Mouse (Mus musculus): ENCODE results near the gene Rusc2.

Gene Rusc2

DNA sequence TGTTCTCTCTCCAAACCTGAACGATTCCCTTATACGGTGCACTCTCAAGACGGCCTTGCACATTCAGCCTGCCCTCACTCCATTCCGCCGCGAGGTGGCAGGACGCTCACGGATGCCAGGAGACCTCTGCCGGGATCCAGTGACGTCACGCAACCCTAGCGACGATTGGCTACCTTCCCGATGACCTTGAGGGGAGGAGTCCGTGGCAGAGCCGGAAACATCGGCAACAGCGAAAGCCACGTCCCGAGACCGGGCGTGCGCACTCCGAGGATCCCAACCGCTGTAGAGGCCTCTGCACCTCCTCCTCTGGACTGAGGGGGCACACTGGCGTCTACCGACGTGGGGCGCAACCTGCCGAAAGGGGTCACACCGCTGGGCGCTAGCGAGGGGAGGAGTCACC, 60.3 kb downstream of the Rusc2 start:
- peak; percentile 99 for DNase-seq (ENCODE audit: low spot score in 2 of 2)

DNA sequence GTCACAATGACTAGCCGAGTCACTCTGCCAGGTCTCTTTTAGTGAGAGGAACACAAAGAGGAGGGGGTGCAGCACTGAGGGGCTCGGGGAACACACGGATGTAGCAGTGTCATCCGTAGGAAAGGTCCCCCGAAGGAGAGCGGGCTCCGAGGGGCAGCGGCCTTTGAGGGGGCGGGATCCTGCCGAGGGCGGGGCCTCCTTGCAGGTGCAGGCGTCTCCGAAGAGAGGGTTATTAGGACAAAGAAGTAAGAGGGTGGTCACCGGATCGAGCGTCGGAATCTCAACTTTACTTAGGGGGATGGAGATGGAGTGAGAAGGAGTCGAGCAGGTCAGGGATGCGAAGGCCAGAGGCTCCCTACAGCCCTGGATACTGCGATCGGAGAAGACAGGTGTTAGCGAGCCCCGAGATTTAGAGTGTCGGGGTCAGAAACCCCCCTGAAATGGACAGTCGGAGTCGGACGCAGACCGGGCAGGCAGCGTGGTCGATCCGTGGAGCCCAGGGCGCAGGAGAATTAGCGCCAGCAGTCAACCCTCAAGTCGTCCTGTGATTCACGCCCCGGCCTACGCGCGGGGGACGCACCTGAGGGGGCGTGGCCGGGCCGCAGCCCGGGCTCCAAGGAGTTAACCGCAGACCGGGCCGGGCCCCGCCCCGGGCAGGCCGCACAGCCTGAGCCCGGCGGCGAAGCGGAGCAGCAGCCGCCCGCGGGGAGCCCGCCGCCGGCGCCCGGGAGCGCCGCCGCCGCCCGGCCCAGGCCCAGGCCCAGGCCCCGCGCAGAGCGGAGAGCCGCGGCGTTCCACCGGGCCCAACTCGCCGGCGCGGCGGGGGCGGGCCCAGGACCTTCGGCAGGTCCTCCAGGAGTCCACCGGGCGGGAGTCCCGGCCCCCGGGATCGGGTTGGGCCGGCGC, 60.9 kb downstream of the Rusc2 start:
- DNase-seq (ENCODE audit: low spot score in 2 of 2), result peak; percentile 63 to 64

DNA sequence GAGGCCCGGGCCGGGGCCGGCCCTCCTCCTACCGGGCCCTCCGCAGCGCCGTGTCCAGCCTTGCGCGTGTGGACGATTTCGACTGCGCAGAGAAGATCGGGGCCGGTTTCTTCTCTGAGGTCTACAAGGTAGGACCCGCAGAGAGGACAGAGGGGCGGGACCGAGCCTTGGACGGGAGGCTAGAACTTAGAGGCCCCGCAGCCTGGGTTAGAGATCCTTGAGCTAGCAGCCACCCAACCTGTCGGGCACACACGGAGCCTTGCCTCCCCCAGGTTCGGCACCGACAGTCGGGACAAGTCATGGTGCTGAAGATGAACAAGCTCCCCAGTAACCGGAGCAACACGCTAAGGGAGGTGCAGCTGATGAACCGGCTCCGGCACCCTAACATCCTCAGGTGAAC, 61.7 kb downstream of the Rusc2 start:
- DNase-seq (ENCODE audit: low spot score in 2 of 2), result no peak

DNA sequence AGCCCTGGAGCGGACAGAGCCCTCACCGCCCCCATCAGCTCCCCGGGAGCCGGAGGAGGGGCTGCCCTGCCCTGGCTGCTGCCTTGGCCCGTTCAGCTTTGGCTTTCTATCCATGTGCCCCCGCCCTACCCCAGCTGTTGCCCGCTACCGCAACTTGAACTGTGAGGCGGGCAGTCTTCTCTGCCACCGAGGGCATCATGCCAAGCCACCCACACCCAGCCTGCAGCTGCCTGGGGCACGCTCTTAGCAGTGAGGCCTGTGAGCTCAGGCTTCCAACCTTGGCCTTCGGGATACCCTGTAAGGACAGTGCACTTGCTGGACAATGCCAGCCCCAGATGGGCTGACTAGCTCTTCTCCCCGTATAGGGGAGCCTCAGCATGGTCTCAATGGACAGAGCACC, 65.5 kb downstream of the Rusc2 start:
- no peak for DNase-seq (ENCODE audit: low spot score in 2 of 2)

DNA sequence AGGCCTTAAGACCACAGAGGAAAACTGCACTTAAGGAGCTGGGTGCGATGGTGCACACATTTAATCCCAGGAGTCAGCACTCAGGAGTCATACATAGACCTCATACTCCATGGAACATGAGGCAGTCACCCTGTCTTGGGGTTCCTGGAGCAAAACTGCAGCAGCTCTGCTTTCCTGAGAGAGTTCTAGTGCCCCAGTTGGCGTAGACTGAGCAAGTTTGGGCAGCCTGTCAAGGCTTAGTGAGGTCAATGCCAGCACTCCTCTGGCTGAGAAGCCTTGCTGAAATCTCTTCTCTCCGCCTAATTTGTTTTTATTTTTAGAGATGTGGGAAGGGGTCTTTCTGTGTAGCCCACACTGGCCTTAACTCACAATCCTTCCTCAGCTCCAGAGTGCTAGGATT, 66.8 kb downstream of the Rusc2 start:
- DNase-seq (ENCODE audit: low spot score in 2 of 2), result no peak

DNA sequence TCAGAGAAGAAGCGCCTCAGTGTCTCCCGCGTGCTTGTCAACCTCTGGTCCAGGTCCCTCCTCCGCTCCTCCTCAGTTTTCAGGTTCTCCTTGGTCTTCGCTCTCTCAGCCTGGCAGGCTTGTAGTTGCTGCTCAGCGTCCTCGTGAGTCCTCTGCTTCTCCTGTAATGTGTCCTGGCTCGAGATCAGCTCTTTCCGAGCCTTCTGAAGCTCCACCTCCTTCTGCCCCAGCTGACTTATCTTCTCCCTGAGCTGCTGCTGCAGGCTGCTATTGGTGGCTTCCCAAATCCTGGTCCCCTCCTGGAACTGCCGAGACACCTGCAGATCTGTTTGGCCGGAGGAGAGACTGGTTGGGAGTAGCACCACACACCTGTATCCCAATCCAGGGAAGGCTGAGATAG, 70.5 kb downstream of the Rusc2 start:
- no peak for DNase-seq (ENCODE audit: low spot score in 2 of 2)

DNA sequence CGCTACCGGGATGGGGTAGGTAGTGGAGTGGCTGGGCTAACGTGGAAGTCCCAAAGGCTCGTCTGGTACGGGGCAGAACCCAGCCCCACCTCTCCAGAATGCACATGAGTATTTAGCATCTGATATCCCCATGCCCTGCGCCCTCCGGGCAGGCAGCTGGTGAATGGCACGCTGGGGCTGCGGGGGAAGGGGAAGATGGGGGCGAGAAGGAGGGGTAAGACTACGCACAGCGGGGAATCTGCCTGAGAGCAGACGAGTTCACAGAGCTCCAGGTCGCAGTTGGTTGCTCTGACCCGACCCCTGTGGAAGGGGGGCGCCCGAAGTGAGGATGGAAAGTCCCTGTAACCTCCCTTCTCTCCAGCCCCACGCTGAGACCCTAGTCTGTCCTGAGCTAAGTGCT, 71.6 kb downstream of the Rusc2 start:
- no peak for DNase-seq (ENCODE audit: low spot score in 2 of 2)

DNA sequence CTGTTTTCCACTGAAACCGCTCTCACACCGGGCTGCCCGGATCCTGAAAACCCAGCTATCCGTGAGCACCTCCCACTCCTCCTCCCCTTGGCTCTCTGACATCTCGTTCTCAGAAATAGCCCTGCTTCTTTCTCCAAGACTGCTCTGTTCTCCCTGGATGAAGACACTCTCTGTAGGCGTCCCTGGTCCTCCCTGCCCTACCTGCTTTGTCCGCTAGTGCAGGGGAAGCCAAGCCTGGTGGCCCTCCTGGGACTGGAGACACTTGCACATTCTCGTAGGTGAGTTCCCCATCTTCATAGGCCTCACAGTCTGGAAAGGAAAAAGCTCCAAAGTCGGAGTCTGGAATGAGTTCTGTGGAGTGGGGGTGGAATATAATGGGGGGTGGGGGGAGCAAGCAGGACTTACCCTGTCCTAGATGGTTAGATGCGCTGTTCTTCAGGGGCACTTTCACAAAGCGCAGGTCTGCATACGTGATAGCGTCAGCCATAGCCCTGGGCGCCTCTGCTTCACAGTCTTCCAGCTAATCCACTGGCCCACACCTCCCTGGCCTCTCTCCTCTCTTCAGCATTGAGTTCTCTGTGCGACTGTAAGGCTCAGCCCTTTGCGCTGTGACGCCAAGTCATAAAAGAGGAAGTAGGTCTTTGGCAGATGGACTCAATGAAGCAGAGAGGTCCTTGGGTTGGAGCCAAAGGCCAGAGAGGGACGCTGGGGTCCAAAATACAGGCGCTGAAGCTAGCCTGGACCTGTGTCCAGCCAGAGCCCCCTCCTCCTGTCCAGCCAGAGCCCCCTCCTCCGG, 72.5 kb downstream of the Rusc2 start, which contains the start of gene Cd72:
Gene Cd72 (minus strand): TSS at position 588 of the 796 bp plus-strand sequence.
- peak in 1 of 2 experiments; percentile 35 for DNase-seq (ENCODE audit: low spot score in 2 of 2)

DNA sequence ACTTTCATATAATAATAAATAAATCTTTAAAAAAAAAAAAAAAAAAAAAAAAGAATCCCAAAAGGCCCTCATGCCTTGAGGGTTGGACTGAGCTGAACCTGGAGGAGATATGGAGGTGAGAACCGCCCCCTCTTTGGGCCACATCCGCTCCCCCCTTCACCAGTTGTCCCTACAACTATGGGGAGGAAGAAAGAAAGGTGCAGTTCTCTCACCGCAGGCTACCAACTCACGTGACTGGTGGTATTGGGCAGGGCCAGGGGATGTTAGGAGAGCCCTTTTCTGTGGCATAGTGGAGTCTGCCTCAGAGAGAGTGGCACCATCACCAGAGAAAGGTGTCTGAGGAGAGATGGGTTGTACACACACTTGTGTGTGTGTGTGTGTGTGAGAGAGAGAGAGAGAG, 74.7 kb downstream of the Rusc2 start:
- no peak for DNase-seq (ENCODE audit: low spot score in 2 of 2)

DNA sequence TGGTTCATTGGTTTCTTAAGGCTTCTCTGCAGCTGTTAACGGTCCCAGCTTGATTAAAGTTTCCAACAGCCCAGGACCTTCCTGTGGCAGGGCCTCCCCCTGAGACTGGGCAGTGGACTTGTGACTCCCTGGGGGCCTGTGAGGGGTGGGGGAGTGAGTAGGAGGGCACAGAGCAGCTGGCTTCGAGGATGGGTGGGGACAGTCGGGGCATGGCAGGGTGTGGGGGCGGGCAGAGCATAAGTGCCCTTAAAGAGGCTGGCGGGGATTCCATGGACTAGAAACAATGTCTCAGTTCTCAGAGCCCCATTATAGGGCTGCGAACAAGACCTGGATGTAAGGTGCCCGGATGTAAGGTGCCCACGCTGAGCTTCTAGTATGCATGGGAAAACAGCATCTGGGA, 75.3 kb downstream of the Rusc2 start:
- no peak for DNase-seq (ENCODE audit: low spot score in 2 of 2)

DNA sequence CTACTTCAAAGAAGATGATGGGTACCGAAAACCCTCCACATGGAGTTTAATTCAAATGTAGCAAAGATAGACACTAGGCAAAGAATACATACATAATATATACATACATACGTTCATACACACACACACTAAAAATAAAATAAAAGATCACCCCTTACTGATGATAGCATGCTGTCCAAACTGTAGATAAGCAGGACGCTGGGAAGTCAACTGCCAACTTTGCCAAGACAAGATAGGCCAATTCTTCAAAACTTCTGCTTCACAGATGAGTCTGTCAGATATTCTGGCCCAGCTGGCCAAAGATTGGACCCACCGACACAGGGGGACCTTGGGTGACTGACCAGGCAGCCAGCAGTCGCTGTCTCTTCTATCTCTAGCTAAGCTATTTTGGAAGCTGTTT, 81.3 kb downstream of the Rusc2 start:
- DNase-seq (ENCODE audit: low spot score in 2 of 2), result no peak

DNA sequence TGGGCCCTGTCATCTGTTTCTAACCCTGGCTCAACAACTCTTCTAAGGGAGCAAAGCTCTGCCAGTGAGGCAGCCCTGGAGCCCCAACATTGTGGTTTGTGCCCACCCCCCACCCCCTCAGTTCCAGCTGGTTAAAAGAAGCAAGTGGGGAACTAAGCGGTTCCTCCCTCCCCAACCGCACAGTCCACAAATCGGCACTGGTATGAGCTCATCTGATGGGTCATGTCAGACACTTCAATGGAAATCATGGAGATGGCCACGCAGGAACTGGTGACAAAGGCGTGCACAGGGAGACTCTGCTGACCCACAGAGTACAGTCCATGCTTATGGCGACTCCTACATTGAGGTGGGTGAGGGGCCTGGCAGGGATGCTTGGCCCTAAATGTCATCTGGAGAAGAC, 84.2 kb downstream of the Rusc2 start:
- no peak for DNase-seq (ENCODE audit: low spot score in 2 of 2)

DNA sequence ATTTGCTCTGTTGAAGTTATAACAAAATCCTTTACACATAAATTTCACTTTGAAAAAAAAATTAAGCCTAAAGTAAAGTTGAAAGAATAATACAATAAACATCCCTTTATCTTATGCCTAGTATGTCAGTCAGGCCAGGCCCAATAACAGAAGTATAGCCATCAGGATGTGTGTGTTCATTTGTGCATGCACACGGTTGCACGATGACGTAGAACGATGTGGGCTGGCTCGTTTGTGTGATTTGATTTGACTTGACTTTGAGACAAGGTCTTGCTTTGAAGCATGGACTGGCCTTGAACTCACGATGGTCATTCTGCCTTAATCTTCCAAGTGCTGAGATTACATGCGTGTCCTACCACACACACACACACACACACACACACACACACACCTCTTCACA, 85.1 kb downstream of the Rusc2 start:
- DNase-seq (ENCODE audit: low spot score in 2 of 2), result no peak

DNA sequence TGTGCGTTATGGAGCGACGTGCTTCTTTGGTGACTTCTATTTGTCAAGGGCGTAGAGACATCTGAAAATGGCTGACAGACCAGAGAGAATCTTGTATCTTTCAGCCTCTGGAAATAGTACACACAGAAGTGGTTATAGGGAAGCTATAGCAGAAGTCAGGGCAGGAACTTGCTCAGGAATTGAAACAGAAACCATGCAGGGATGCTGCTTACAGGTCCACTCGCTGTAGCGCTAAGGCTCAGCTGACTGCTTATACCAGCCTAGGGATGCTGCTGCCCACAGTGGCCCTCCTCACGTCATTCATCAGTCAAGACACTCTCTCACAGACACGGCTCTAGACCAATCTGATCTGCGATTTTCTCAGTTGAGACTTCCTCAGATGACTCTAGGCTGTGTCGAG, 88.5 kb downstream of the Rusc2 start:
- DNase-seq (ENCODE audit: low spot score in 2 of 2), result no peak

DNA sequence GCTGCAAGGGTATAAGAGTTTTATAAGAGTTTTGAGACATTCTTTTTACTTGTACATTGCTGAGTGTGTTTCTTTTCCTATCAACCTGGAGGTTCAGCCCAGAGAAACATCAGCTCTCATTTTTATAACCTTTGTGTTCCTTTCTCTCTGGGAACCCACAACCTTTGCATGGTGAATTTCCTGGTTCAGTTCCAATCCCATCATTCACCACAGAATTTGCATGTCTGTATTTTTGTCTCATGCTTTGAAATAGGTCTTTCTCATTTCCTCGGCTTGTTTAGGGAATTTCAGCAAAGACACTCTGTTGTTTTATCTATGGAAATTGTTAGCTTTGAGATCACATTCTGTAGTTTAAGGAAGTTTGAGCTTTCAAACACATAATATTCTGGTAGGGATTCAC, 91.9 kb downstream of the Rusc2 start:
- no peak for DNase-seq (ENCODE audit: low spot score in 2 of 2)

DNA sequence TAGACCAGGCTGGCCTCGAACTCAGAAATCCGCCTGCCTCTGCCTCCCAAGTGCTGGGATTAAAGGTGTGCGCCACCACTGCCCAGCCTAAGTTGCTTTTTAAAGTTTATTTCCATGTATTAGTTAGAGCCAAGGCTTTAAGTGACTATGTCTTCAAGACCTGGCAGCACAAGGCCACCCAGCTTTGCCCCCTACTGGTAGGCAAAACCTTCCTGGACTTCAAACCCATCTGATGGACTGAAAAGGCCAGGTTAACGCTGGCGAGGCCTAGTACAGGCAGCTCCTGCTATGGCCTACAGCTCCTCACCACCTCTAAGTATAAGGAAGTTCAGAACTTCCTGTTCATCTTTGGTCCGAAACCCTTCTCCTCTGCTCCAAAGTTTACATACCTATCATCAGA, 94.8 kb downstream of the Rusc2 start:
- DNase-seq (ENCODE audit: low spot score in 2 of 2), result no peak
